Mouse (Mus musculus): ENCODE measurements around the gene Mid1.
"Not testable (repeated sequence)": the region's sequence is repeated elsewhere in the genome, so short reads cannot be mapped to it uniquely, and the experiment has no call there.

GRCm38 (mm10) chrX:170005194-170005593 is 320.2 kb downstream of the Mid1 start:
- not testable (repeated sequence) for TF ChIP-seq EP300, CTCF (IDR thresholded peaks at IDR 0.05)
